Mouse (Mus musculus) stomach, embryonic 16.5 days (tissue): ENCODE data around the gene Tex19.1. TPM values are rescaled to one million over a fixed set of nuclear protein-coding genes. Genes with fewer than 3 reads are reported as not detected.
A peak's percentile ranks its signal among the peaks of the same experiment; 100 is the strongest.

Source experiments
- ATAC-seq: fragments of 200-750 bp; cut with Nextera tagmentation; 2 replicates; pipeline ENCODE4 v1.8.0; 2017; ENCODE audit warnings: moderate number of reproducible peaks, moderate TSS enrichment; ENCODE audit not compliant: insufficient read depth, low FRiP score
- H3K27ac ChIP-seq: fragments of 300-500 bp; sonication (generic); 2 replicates; pipeline ENCODE4 v1.5.1; 2014; ENCODE audit warnings: low read length
- H3K27me3 ChIP-seq: fragments of 300-500 bp; sonication (generic); 2 replicates; pipeline ENCODE4 v1.6.1; 2014; ENCODE audit warnings: low read length, control low read depth, mixed read lengths; ENCODE audit not compliant: control insufficient read depth, insufficient read depth
- H3K36me3 ChIP-seq: fragments of 300-500 bp; sonication (generic); 2 replicates; pipeline ENCODE4 v1.6.1; 2014; ENCODE audit warnings: low read length; ENCODE audit not compliant: control insufficient read depth, insufficient read depth
- H3K4me1 ChIP-seq: fragments of 300-500 bp; sonication (generic); 2 replicates; pipeline ENCODE4 v1.6.1; 2014; ENCODE audit warnings: low read length, control low read depth, mixed read lengths; ENCODE audit not compliant: control insufficient read depth, insufficient read depth
- H3K4me2 ChIP-seq: fragments of 300-500 bp; sonication (generic); 2 replicates; pipeline ENCODE4 v1.6.1; 2014; ENCODE audit warnings: low read depth, low read length, mixed read lengths
- H3K4me3 ChIP-seq: fragments of 300-500 bp; sonication (generic); replicated peaks from 2 replicates; pipeline ENCODE4 v1.5.1; 2014; ENCODE audit warnings: mild to moderate bottlenecking, low read length
- H3K9ac ChIP-seq: fragments of 300-500 bp; sonication (generic); 2 replicates; pipeline ENCODE4 v1.6.1; 2014; ENCODE audit warnings: low read length
- H3K9me3 ChIP-seq: fragments of 300-500 bp; sonication (generic); replicated peaks from 2 replicates; pipeline ENCODE4 v1.6.1; 2016; ENCODE audit warnings: low read length, control low read depth; ENCODE audit not compliant: control insufficient read depth
- WGBS: fragments of 180-500 bp; shearing (Covaris S2); extraction: QIAGEN DNeasy Blood & Tissue Kit; methylation state at CpG from one replicate; pipeline ENCODE4 v1.1.7; 2014; 5-methylcytosine and 5-hydroxymethylcytosine counted together
- polyA plus RNA-seq: library from polyadenylated mRNA; unstranded; fragments of >200 nt; fragmentation: Nextera tagmentation; extraction: Ambion mirVana; gene quantifications from 2 replicates; pipeline ENCODE4 v1.2.1, GENCODE M21; 2015

Tex19.1 gene
- polyA plus RNA-seq, 1 experiment from 2014 or later: not detected

GRCm38 (mm10) chr11:121129616-121130015, 16.3 kb upstream of the Tex19.1 start:
- Histone ChIP-seq H3K27me3 (no peaks in the 10 kb centered on the region), H3K9ac (no peak overlapping the region), H3K4me1 (no peaks in the 10 kb centered on the region), H3K4me3 (no peak overlapping the region), H3K36me3 (no peaks in the 10 kb centered on the region), H3K27ac (no peak overlapping the region), H3K4me2 (no peak overlapping the region), H3K9me3 (no peaks in the 10 kb centered on the region)
- no peak for ATAC-seq
- 58% methylated on average over 1 of the region's 1 CpGs for WGBS

- Histone ChIP-seq H3K9me3 (no peaks in the 10 kb centered on the region), H3K27me3 (no peaks in the 10 kb centered on the region), H3K27ac (no peak overlapping the region), H3K4me2 (no peak overlapping the region), H3K9ac (no peak overlapping the region), H3K36me3 (no peaks in the 10 kb centered on the region), H3K4me3 (no peak overlapping the region), H3K4me1 (no peaks in the 10 kb centered on the region)
- WGBS: 36% methylated on average over 1 of the region's 1 CpGs
- ATAC-seq: no peak
Observed at GRCm38 (mm10) chr11:121134600-121134999, 11.3 kb upstream of the Tex19.1 start.

GRCm38 (mm10) chr11:121137682-121138081, 8.3 kb upstream of the Tex19.1 start:
- Histone ChIP-seq H3K4me2 (no peak overlapping the region), H3K27ac (no peak overlapping the region), H3K4me3 (no peak overlapping the region), H3K27me3 (no peaks in the 10 kb centered on the region), H3K9me3 (no peaks in the 10 kb centered on the region), H3K36me3 (no peaks in the 10 kb centered on the region), H3K4me1 (no peaks in the 10 kb centered on the region), H3K9ac (no peak overlapping the region)
- ATAC-seq: no peak
- 84% methylated on average over 5 of the region's 5 CpGs for WGBS

DNA sequence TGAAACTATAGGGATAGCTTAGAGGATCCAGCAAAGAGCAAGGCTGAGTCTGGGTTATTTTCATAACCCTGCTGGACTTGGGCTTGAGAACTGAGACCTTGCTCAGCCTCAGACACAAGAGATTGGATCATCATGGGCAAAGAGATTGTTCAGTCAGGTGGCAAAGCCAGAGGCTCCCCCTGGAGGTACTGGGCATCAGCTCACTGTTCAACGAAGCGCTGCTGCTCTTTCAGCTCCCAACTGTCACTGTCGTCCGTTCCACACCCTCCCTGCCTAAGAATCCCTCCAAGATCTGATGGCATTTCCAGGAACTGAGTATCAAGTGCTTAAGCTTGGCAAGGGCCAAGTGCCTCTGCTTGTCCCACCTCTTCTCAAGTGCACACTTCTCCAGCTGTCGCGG, 7.2 kb upstream of the Tex19.1 start:
- Histone ChIP-seq H3K4me3 (no peak overlapping the region), H3K9ac (no peak overlapping the region), H3K9me3 (no peaks in the 10 kb centered on the region), H3K36me3 (no peaks in the 10 kb centered on the region), H3K27ac (no peak overlapping the region), H3K4me2 (no peak overlapping the region), H3K27me3 (no peaks in the 10 kb centered on the region), H3K4me1 (peaks cover 4% of the 10 kb centered on the region; the same call in 1 of the 2 replicates)
- 45% methylated on average over 6 of the region's 6 CpGs for WGBS
- no peak for ATAC-seq

DNA sequence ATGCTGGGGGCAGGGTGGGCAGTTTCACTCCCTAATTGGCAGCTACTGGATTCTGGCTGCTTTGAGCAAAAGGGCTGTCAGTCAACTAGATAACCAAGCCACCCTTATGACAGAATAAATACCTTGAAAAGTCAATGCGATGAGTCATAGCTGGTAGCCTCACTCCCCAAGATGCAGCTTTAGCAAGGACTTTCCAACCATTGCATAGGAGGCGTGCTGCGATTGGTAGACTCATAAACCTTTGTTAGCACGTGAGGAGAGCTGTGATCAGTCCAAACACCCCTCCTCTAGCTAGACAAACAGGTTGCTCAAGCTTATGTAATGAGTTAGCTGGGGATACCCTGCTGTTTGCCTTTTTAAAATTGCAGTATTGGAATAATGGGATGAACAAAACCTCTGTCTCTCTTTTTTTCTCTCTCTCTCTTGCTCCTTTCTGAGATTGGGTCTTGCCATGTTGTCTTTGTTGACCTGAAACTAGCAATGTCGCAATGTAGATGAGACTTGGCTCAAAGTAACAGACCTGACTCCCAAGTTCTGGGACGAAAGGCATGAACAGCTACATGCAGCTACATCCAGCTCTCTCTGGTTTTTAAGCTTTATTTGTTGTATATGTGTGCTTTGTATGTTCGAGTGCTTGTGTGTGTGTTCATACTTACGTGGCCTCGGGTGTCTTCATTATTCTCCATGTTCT, 2.5 kb upstream of the Tex19.1 start:
- no peak overlapping the region for H3K9ac ChIP-seq
- 69% methylated on average over 9 of the region's 9 CpGs for WGBS
- no peaks in the 10 kb centered on the region for H3K36me3 ChIP-seq
- H3K4me2 ChIP-seq: no peak overlapping the region
- H3K27ac ChIP-seq: no peak overlapping the region; the same call in 1 of the 2 replicates
- no peak overlapping the region for H3K4me3 ChIP-seq
- no peaks in the 10 kb centered on the region for H3K9me3 ChIP-seq
- peak; percentile 72; the same call in 1 of the 2 replicates for ATAC-seq
- no peaks in the 10 kb centered on the region for H3K27me3 ChIP-seq
- H3K4me1 ChIP-seq: peaks cover 4% of the 10 kb centered on the region; the same call in 1 of the 2 replicates

GRCm38 (mm10) chr11:121148193-121148592, 2.2 kb downstream of the Tex19.1 start:
- no peak for ATAC-seq
- Histone ChIP-seq H3K4me3 (no peak overlapping the region), H3K36me3 (no peaks in the 10 kb centered on the region), H3K9ac (no peak overlapping the region), H3K9me3 (no peaks in the 10 kb centered on the region), H3K27ac (no peak overlapping the region), H3K4me2 (no peak overlapping the region), H3K4me1 (peaks cover 1% of the 10 kb centered on the region; the same call in 1 of the 2 replicates), H3K27me3 (no peaks in the 10 kb centered on the region)
- WGBS: 76% methylated on average over 3 of the region's 3 CpGs

- WGBS: 34% methylated on average over 4 of the region's 4 CpGs
- Histone ChIP-seq H3K4me2 (no peak overlapping the region), H3K36me3 (no peaks in the 10 kb centered on the region), H3K9me3 (no peaks in the 10 kb centered on the region), H3K27ac (no peak overlapping the region), H3K27me3 (peaks cover 33% of the 10 kb centered on the region), H3K4me1 (no peaks in the 10 kb centered on the region), H3K4me3 (no peak overlapping the region), H3K9ac (no peak overlapping the region)
- ATAC-seq: no peak
Observed at GRCm38 (mm10) chr11:121154203-121154602, 8.3 kb downstream of the Tex19.1 start.

DNA sequence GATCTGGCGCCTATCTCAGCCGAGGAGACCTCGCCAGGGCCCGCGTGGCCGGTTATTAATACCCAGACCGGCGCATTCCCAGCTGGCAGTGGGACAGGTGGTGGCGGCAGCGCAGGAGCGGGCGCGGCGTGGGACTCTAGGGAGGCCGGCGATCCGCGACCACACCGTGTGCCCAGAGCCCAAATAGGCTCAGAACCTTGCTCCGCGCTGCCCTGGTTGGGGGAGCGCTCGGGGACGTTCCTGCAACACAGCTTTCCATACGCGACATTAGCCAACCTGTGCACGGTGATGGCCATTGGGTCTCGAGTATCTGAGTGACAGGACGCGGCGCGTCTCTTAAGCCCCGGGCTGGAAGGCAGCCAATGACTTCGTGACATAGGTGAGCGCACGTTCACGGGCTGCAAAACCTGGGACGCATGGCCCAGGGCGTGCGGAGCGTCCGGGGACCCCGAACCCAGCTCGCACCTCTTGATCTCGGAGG, 10.5 kb downstream of the Tex19.1 start:
- Histone ChIP-seq H3K9ac (peak overlapping the region; percentile 36; the same call in 1 of the 2 replicates), H3K4me2 (peak overlapping the region; percentile 56), H3K9me3 (no peaks in the 10 kb centered on the region), H3K36me3 (no peaks in the 10 kb centered on the region), H3K4me1 (no peaks in the 10 kb centered on the region), H3K4me3 (peak overlapping the region; percentile 32), H3K27ac (no peak overlapping the region), H3K27me3 (peaks cover 33% of the 10 kb centered on the region)
- no peak for ATAC-seq
- under 1% methylated on average over 45 of the region's 45 CpGs for WGBS

DNA sequence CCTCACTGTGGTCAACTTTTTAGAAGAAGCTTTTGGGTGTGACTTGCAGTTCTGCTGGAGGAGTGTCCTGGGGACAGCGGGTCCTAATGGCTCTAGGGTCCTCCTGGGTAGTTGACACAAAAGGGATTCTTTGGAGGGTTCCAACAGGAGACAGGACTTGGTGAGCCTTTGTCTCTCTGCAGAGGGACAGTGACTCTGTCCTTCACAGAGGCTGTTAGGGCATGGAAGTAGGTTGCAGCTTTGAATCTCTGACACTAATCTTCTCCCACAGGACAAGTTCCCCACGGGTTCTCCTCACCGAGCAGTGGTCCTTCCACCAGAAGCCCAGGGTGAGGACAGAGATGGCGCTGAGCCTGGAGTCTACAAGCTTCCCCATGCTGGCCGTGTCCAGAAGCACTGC, 14.0 kb downstream of the Tex19.1 start, which contains the start of gene Uts2r:
Gene Uts2r, plus strand, starts transcription at position 301 of the 400 bp plus-strand sequence.
- ATAC-seq: no peak
- H3K9ac ChIP-seq: no peak within 1 kb of the TSS
- 93% methylated on average over 5 of the region's 5 CpGs for WGBS
- no peaks in the 10 kb centered on the region for H3K36me3 ChIP-seq
- no peak within 1 kb of the TSS for H3K4me3 ChIP-seq
- H3K9me3 ChIP-seq: no peaks in the 10 kb centered on the region
- H3K4me2 ChIP-seq: no peak within 1 kb of the TSS
- H3K27me3 ChIP-seq: peaks cover 31% of the 10 kb centered on the region
- H3K27ac ChIP-seq: no peak within 1 kb of the TSS
- H3K4me1 ChIP-seq: no peaks in the 10 kb centered on the region
